Mouse (Mus musculus) CD4-positive, CD25-positive, alpha-beta regulatory T cell (primary cell): ENCODE data around the gene 4930415O20Rik. TPM values are rescaled to one million over a fixed set of nuclear protein-coding genes. Genes with fewer than 3 reads are reported as not detected.

Source experiments
- polyA plus RNA-seq: library from polyadenylated mRNA; unstranded; fragments of 100-300 nt; shearing (Covaris generic); gene quantifications from one replicate; pipeline ENCODE4 v1.2.1, GENCODE M21; 2017

Gene 4930415O20Rik
- polyA plus RNA-seq = not detected

GRCm38 (mm10) chr15:98570873-98571538 is at the start of gene 4930415O20Rik, which contains the start of gene Ccnt1:
Gene 4930415O20Rik, plus strand, starts transcription at chr15:98571004.
Gene Ccnt1, minus strand, starts transcription at chr15:98570923.

GRCm38 (mm10) chr15:98533881-98534627 is 36.8 kb upstream of the 4930415O20Rik start, which contains the start of gene Kansl2:
Gene Kansl2, minus strand, starts transcription at chr15:98534264.

GRCm38 (mm10) chr15:98609331-98610130 is 38.7 kb downstream of the 4930415O20Rik start, which contains the start of gene Adcy6:
Gene Adcy6, minus strand, starts transcription at chr15:98610076.

GRCm38 (mm10) chr15:98630540-98630939 is 59.7 kb downstream of the 4930415O20Rik start, which contains the start of gene Cacnb3:
Gene Cacnb3, plus strand, starts transcription at chr15:98630840.

Other genes starting within 250 kb of the 4930415O20Rik start
- gene Olfr284, start 230.0 kb upstream of the 4930415O20Rik start, polyA plus RNA-seq = not detected
- gene Olfr283, start 190.1 kb upstream of the 4930415O20Rik start, polyA plus RNA-seq = not detected
- gene Olfr282, start 139.8 kb upstream of the 4930415O20Rik start, polyA plus RNA-seq = not detected
- 0.05 TPM for gene Olfr281, start 118.4 kb upstream of the 4930415O20Rik start, polyA plus RNA-seq
- not detected for gene OR5BS1P, start 101.1 kb upstream of the 4930415O20Rik start, polyA plus RNA-seq
- 0.24 TPM for gene Lalba, start 88.3 kb upstream of the 4930415O20Rik start, polyA plus RNA-seq
- gene Olfr279, start 78.6 kb upstream of the 4930415O20Rik start, polyA plus RNA-seq = 0.11 TPM
- 113 TPM for gene Kansl2, start 36.7 kb upstream of the 4930415O20Rik start, polyA plus RNA-seq
- gene Ccnt1, start 81 bp upstream of the 4930415O20Rik start, polyA plus RNA-seq = 64.4 TPM
- gene Adcy6, start 39.1 kb downstream of the 4930415O20Rik start, polyA plus RNA-seq = 5.2 TPM
- gene Cacnb3, start 59.8 kb downstream of the 4930415O20Rik start, polyA plus RNA-seq = 0.71 TPM
- gene Ddx23, start 91.9 kb downstream of the 4930415O20Rik start, polyA plus RNA-seq = 21.9 TPM
- 0.87 TPM for gene Rnd1, start 106.5 kb downstream of the 4930415O20Rik start, polyA plus RNA-seq
- not detected for gene Ccdc65, start 137.2 kb downstream of the 4930415O20Rik start, polyA plus RNA-seq
- gene Fkbp11, start 157.2 kb downstream of the 4930415O20Rik start, polyA plus RNA-seq = 0.74 TPM
- 148 TPM for gene Arf3, start 192.2 kb downstream of the 4930415O20Rik start, polyA plus RNA-seq
- 0.20 TPM for gene Wnt10b, start 207.1 kb downstream of the 4930415O20Rik start, polyA plus RNA-seq
- gene Wnt1, start 218.9 kb downstream of the 4930415O20Rik start, polyA plus RNA-seq = not detected
- not detected for gene Ddn, start 238.5 kb downstream of the 4930415O20Rik start, polyA plus RNA-seq